Mouse (Mus musculus) megakaryocyte, embryonic 14.5 days (primary cell): ENCODE data around the gene Eif5b. TPM values are rescaled to one million over a fixed set of nuclear protein-coding genes. Genes with fewer than 3 reads are reported as not detected.
"Not testable (repeated sequence)": the region's sequence is repeated elsewhere in the genome, so short reads cannot be mapped to it uniquely, and the experiment has no call there.

ENCODE experiments used
- H3K27me3 ChIP-seq: replicated peaks from 2 replicates; pipeline ENCODE3; 2012; ENCODE audit warnings: inconsistent platforms
- H3K36me3 ChIP-seq: replicated peaks from 2 replicates; pipeline ENCODE3; 2012; ENCODE audit warnings: low read length, inconsistent platforms, mixed read lengths
- H3K4me1 ChIP-seq: 2 replicates; pipeline ENCODE4 v1.6.1; 2012; ENCODE audit warnings: inconsistent platforms
- H3K4me3 ChIP-seq: replicated peaks from 2 replicates; pipeline ENCODE3; 2012; ENCODE audit warnings: moderate library complexity, mild to moderate bottlenecking, inconsistent platforms
- H3K9me3 ChIP-seq: 2 replicates; pipeline ENCODE4 v1.6.1; 2012; ENCODE audit warnings: inconsistent platforms
- FLI1 ChIP-seq: IDR thresholded peaks from 2 replicates; pipeline ENCODE4 v1.6.1; 2012; ENCODE audit warnings: low read length, inconsistent platforms, mixed read lengths
- GATA1 ChIP-seq: IDR thresholded peaks from 3 replicates; pipeline ENCODE4 v1.6.1; 2012; ENCODE audit warnings: mixed read lengths, low read length, inconsistent platforms, borderline replicate concordance
- polyA plus RNA-seq: library from polyadenylated mRNA; stranded (reverse); fragments of >175 nt; gene quantifications from 2 replicates; pipeline ENCODE4 v1.2.3, GENCODE M21; 2012; ENCODE audit warnings: low replicate concordance; ENCODE audit not compliant: insufficient read depth

Gene Eif5b
- polyA plus RNA-seq, 1 experiment: 69.6 TPM

DNA sequence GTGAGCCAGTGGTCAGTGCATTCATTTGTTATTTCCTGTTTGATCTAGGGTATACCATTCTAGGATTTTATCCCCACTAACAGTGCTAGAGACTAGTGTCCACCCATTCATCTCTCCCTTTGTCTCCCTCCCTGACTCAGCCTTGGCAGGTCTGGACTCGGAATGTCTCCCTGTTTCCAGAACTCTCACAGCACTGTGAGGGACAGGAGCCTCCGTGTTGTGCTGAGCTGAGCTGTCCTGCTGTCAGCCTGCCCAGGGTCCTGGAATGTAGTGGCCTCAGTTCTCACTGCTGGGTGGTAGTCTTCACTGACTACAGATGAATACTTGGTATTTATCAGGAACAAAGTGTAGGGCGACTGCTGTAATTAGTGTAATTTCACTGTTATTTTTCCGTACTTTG is 37.7 kb downstream of the Eif5b start:
- no peaks in the 10 kb centered on the region for H3K9me3 ChIP-seq

DNA sequence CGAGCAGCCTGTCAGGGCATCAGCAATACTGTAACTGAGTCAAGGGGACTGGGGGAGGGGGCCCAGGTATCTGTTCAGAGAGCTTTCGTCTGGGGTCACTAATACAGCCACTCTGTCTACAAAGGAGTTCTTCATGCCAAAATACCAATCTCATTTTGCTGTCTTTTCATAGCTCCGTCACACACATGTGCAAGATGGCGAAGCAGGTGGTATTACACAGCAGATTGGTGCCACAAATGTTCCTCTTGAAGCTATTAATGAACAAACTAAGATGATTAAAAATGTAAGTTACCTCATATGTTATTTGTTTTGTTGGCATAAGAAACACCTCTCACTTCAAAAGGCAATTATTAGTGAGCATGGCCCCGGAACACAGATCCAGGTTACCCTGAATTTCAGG is 39.6 kb downstream of the Eif5b start:
- Histone ChIP-seq H3K36me3 (peaks cover 99% of the 10 kb centered on the region), H3K27me3 (no peaks in the 10 kb centered on the region), H3K9me3 (no peaks in the 10 kb centered on the region), H3K4me1 (0 out of 2 replicates have a peak, but pooled peaks cover 3% of the 10 kb centered on the region), H3K4me3 (no peak overlapping the region)
- TF ChIP-seq FLI1 (no peak), GATA1 (no peak)

More for the DNA sequence above, 37.7 kb downstream of the Eif5b start:
- H3K4me1 ChIP-seq: 0 out of 2 replicates have a peak, but pooled peaks cover 3% of the 10 kb centered on the region
- TF ChIP-seq GATA1: no peak
- TF ChIP-seq FLI1: no peak
- peaks cover 99% of the 10 kb centered on the region for H3K36me3 ChIP-seq
- no peaks in the 10 kb centered on the region for H3K27me3 ChIP-seq
- H3K4me3 ChIP-seq: no peak overlapping the region

DNA sequence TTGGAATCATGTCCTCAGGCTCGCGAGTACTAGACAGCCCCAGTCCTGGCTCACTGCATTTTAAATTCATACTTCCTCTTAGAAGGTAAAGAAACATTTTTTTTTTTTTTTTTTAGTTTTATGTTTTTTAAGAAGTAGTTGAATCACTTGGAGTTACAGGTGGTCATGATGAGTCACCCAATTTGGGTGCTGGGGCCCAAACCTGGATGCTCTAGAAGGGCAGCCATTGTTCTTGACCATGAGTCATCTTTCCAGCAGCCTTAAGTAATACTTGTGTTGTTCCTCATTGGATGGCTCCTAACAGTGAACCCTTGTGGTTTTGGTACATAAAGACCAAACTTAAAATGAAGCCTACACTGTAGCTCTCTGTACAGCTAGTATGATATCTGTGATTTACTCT is 41.1 kb downstream of the Eif5b start:
- 0 out of 2 replicates have a peak, but pooled peaks cover 3% of the 10 kb centered on the region for H3K4me1 ChIP-seq
- no peak overlapping the region for H3K4me3 ChIP-seq
- no peak for TF ChIP-seq FLI1
- no peak for TF ChIP-seq GATA1
- no peaks in the 10 kb centered on the region for H3K27me3 ChIP-seq
- peaks cover 99% of the 10 kb centered on the region for H3K36me3 ChIP-seq
- no peaks in the 10 kb centered on the region for H3K9me3 ChIP-seq

DNA sequence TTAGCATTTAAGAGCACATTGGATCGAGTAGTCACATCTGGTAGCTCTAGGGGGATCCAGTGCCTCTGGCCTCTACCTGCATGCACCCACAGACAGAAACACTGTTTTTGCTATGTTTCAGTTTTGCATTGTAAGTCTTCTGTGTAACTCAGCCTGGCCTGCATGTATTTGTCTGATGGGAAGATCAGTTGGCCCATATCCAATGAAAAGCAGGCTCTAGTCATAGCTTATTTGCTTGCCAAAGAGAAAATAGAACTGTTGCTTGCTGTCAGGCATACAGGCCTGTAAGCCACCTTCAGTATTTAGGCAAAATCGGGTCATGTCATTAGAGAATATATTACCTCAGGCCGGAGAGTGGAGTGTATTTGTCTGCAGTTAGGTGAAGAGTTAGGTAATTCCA is 50.3 kb downstream of the Eif5b start:
- Histone ChIP-seq H3K36me3 (peaks cover 100% of the 10 kb centered on the region), H3K4me3 (no peak overlapping the region), H3K27me3 (no peaks in the 10 kb centered on the region), H3K9me3 (no peaks in the 10 kb centered on the region), H3K4me1 (peaks cover 20% of the 10 kb centered on the region)
- TF ChIP-seq GATA1 (no peak), FLI1 (no peak)

DNA sequence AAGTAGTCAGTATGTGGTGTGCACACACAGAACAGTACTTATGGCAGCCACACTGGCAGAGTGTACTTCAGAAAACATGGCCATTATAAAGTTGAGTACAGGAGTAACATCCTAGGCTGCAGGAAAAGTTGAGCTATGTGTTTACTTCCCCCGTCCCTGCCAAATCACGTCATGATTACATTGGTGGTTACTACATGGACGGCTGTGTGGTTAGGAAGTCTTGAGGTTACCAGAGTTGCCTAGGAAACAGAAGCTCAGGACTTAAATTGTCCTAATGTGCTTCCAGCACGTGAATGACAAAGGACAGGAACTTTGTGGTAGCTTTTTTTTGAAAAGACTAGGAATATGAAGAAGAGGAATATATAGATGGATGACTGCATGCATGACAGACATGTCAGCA is 51.8 kb downstream of the Eif5b start:
- TF ChIP-seq GATA1 (no peak), FLI1 (no peak)
- Histone ChIP-seq H3K4me3 (no peak overlapping the region), H3K9me3 (no peaks in the 10 kb centered on the region), H3K4me1 (peaks cover 20% of the 10 kb centered on the region), H3K27me3 (no peaks in the 10 kb centered on the region), H3K36me3 (peaks cover 100% of the 10 kb centered on the region)

DNA sequence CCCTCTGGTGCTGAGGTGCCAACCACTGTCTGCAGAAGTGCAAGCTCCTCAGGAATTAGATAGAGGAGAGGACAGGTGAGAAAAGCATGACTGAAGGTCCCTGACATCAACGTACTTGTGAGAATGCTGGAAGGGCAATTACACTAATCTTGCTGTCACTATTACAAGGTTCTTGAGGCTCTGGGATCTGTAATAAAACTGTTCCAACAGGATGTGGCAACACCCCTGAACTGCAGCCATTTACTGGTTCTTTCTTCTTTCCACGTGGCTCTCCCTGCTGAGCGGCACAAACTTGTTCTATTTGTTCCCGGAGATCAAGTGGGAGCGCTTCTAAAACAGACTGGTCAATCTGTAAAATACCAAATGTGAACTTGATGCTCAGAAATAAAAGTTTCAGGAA is 57.4 kb downstream of the Eif5b start:
- no peak overlapping the region for H3K4me3 ChIP-seq
- H3K4me1 ChIP-seq: peaks cover 1% of the 10 kb centered on the region
- TF ChIP-seq FLI1: no peak
- H3K36me3 ChIP-seq: peaks cover 97% of the 10 kb centered on the region
- H3K9me3 ChIP-seq: no peaks in the 10 kb centered on the region
- H3K27me3 ChIP-seq: no peaks in the 10 kb centered on the region

DNA sequence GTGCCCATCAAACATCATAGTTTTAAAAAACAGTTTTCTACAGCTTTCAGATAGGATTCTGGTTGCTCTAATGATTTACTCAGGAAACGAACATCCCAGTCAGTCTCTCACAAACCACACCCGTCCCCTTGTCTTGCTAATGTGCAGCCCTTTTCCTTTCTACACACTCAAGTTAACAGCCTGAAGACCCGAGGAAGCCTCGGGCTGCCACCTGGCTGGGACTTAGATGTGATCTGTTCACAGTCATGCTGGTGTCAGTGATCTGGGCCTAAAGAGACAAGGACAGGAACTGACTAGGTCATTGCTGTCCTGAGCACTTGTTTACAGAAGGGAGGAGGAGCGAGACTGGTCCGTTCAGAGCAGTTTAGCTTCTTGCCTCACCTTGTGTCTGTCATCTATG is 60.6 kb downstream of the Eif5b start:
- Histone ChIP-seq H3K4me1 (peaks cover 7% of the 10 kb centered on the region), H3K4me3 (no peak overlapping the region), H3K9me3 (no peaks in the 10 kb centered on the region), H3K36me3 (peaks cover 84% of the 10 kb centered on the region), H3K27me3 (no peaks in the 10 kb centered on the region)
- TF ChIP-seq FLI1: no peak

DNA sequence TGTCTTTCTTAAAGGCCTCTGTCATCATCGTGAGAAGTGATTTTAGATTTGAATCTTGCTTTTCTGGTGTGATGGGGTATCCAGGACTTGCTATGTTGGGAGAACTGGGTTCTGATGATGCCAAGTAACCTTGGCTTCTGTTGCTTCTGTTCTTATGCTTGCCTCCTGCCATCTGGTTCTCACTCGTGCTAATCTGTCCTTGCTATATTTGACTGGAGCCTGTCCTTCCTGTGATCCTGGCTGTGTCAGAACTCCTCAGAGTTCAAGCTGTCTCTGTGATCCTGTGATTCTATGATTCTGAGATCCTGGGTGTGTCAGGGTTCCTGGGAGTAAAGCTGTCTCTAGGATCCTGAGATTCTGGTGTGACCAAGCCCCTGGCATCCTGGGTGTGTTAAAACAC is 64.3 kb downstream of the Eif5b start:
- H3K27me3 ChIP-seq, H3K4me3 ChIP-seq, H3K9me3 ChIP-seq: not testable (repeated sequence)
- Histone ChIP-seq H3K36me3 (peaks cover 82% of the 10 kb centered on the region), H3K4me1 (peaks cover 14% of the 10 kb centered on the region)

DNA sequence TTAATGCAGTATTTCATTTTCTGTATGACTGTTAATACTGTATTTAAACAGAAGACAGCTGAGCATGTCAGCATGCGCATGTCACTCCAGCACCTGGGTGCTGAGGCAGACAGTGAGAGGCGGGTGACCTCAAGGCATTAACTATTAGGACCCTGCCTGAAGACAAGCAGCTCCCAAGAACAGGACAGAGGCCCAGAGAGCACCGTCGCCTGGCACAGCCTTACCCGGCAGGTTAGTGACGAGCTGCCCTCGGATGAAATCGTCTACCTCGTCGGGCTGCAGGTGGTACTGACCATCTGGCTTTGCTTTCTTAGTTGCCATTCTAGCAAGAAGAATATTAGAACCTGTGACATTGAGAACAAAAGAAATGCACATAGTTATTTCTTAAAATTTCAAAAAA is 69.5 kb downstream of the Eif5b start:
- H3K27me3 ChIP-seq: no peaks in the 10 kb centered on the region
- H3K9me3 ChIP-seq: no peaks in the 10 kb centered on the region
- peaks cover 11% of the 10 kb centered on the region for H3K4me1 ChIP-seq
- no peak for TF ChIP-seq FLI1
- no peak for TF ChIP-seq GATA1
- peaks cover 87% of the 10 kb centered on the region for H3K36me3 ChIP-seq
- H3K4me3 ChIP-seq: no peak overlapping the region

DNA sequence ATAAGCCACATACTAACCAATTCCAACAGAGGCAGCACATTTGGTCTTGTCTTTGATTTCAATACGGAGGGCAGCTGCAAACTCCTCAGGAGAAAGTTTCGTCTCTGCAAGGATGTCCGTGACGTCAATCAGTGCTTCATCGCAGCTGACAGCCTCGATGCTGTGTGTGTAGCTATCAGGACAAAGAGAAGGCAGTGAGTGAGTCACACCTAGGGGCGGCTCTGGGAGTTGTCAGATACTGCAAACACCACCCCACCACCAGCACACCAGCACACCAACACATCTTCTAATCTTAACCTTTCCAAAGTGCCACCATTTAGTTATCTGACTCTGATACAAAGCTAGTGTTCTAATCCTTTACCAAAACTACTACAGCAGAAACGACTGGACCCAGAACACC is 73.5 kb downstream of the Eif5b start:
- TF ChIP-seq GATA1: no peak
- TF ChIP-seq FLI1: no peak
- Histone ChIP-seq H3K27me3 (no peaks in the 10 kb centered on the region), H3K4me1 (no peaks in the 10 kb centered on the region), H3K9me3 (no peaks in the 10 kb centered on the region), H3K36me3 (peaks cover 86% of the 10 kb centered on the region), H3K4me3 (no peak overlapping the region)

DNA sequence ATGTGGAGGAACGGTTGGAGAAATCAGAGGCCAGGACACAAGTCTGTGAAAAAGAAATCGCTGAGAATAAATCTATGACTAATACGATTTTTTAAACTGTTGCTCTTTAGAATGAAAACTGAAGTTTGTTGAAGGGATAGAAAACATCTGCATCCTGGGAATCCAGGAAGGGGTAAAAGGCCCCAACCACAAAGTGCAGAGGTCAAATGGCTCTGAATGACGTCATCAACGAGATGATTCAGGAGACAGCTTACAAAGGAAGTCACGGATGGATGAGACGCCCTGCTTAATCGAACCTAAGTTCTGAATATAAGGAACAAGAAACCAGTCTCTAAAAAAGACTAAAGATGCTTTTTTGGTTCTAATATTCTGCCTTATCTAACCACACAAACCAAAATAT is 83.5 kb downstream of the Eif5b start:
- H3K9me3 ChIP-seq: no peaks in the 10 kb centered on the region
- peaks cover 89% of the 10 kb centered on the region for H3K36me3 ChIP-seq

More for the DNA sequence above, 83.5 kb downstream of the Eif5b start:
- H3K4me3 ChIP-seq: no peak overlapping the region
- TF ChIP-seq FLI1 (no peak), GATA1 (no peak)
- 0 out of 2 replicates have a peak, but pooled peaks cover 3% of the 10 kb centered on the region for H3K4me1 ChIP-seq
- H3K27me3 ChIP-seq: no peaks in the 10 kb centered on the region
